Mouse (Mus musculus) left cerebral cortex, adult 11 months (tissue): ENCODE measurements around the gene Ipo4.
A peak's percentile ranks its signal among the peaks of the same experiment; 100 is the strongest.

ENCODE experiments used
- DNase-seq: peaks from one replicate; pipeline ENCODE4 v3.0.0; 2022; ENCODE audit warnings: low spot score

Ipo4 gene

DNA sequence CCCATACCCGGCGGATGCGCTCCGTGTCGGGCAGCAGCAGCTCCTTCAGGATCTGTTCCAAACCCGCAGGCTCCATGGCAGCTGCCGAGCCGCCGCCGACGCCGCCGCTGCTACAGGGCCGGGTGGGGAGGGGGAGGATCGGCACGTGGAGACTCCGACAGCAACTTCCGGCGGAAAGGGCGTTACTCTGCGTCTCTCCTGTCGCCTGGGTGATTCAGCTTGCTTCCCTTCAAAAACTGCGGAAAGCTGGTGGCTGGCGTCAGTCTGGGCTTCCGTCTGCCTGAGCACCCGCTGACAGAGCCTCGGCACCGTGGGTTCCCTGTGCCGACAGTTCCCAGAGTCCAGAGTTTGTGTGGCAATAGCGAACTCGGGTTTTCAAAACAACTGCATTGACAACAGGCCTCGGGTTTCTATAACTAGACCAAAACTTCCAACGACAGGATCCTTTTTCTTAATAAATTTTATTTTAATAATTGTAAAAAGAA, at the start of gene Ipo4:
TSS of gene Ipo4 (minus strand) at position 435 of the 485 bp plus-strand sequence.
- DNase-seq = peak; percentile 82

DNA sequence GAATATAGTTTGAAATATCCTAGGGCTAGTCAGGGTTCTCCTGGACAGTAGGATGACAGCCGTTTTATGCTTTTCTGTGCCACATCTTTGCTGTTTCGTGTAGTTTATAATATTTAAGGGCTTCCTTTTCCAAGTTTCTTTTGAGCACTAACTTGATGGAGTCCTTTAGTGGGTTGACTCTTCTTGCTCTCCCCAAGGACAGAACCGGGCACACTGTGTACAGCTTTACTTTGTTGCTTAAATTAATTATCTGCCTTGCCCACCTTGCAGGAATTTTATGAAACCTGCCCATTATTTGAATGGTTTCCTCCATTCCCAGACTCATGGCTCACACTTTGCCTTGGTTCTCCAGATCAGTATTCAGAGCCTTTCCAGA, 46.3 kb upstream of the Ipo4 start:
- no peak for DNase-seq

DNA sequence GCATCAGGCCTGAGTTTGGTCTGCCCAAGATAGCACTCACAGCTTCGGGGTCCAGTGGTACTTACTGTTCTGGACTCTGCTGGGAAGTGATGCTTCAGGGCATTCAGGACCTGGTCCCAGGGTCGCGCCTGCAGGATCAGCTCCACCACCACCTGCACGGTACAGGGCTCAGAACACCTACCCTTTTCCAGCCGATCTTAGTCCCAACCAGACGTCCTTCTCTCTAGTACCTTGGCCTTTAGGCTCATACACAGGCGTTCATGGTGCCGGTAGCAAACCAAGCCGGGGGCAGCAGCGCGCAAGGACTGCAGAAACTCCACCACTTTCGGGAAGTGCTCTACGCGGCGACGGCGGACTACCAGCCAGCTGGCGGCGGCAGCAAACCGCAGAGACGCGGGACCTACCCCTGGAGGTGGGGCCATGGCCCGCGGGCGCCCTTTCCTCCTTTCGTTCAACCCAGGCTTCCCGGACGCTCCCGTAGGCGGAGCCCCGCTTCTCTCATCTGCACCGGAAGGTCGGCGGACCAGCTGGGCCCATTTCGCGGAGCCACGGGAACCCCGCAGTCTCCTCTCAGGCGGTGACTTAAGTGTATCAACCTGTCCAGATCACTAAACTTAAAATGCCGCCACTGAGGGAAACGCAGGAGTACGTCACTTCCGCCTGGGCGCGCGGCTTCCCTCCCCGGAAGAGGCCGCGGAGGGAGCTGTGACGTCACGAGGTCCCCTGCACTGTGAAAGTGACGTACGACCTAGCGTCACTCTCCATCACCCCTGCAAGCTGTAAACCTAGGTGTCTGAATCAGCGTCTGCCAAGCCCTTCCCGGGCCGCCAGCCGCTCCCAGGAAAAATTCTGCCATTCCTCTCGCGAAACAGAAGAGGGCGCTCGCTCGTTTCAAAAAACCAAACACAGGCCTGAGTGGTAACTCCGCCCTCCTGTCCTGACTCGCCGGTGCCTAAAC, 45.7 kb upstream of the Ipo4 start, which contains the start of gene Tinf2:
TSS of gene Tinf2 (minus strand) at position 661 of the 958 bp plus-strand sequence.
- peak; percentile 96 for DNase-seq

DNA sequence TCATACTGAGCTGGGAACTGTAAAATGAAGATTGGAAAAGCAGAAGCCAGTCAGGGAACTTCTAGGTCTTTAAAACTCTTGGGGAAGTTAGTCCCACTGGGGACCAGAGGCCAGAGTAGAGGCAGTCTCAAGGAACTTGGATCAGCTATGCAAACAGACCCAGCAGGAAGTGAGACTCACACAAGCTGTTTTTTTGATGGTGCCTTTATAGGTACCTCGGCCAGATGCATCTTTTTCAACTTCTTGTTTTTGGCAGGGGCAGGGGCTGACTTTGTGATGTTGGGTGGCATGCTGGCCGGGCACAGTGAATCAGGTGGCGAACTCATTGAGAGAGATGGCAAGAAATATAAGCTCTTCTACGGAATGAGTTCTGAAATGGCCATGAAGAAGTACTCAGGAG, 41.9 kb upstream of the Ipo4 start:
- no peak for DNase-seq

DNA sequence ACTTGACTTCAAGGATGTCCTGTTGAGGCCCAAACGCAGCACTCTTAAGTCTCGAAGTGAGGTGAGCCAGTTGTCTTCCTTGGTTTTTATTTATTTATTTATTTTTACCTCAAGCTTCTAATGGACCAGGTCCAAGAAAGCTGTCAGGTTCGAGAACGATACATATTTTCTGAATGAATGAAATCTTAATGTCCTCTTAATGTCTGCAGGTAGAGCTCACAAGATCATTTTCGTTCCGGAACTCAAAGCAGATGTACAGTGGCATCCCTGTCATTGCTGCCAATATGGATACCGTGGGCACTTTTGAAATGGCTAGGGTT, 36.9 kb upstream of the Ipo4 start:
- DNase-seq = no peak

DNA sequence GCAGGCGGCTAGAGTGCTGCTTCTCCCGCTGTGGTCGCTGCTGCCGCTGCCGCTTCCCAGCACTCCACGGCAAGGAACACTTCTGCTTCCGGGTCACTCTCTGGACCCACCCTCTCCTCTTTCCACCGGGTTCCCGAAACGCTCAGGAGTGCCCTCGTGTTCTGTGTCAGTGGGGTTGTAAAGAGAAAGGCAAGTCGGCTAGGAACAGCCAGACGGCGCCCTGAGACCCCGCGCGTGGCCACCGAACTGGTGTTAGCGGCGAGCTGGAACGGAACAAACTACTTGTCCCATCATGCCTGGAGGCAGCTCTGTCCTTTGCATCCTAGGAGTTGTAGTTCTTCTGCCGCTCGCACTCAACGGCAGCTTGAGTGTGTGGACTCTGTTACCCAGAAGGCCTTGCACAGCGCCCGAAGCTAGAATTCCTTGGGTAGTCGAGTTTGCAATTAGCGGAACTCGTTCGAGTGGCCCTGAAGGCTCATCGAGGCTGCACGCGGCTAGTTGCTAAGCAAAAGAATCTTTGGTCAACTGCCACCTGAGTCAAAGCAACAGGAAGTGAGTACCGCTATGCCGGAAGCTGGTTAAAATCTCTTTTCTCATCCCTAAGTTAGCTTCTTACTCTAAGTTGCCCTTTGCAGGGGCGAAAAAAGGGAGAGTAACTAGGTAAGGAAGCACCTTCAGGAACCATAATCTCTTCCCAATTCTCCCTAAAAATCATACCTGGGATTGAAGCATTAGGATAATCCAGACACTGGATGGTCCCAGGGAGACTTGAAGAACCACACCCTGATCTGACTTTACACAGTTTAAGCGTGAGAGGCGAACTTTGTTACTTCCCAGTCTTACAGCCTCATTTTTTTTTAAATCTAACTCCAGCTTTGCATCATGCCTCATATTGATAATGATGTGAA, 36.3 kb upstream of the Ipo4 start, which contains the start of the genes Gmpr2 and Nedd8:
TSS of gene Gmpr2 (plus strand) at position 109 of the 908 bp plus-strand sequence.
TSS of gene Nedd8 (minus strand) at position 292 of the 908 bp plus-strand sequence.
- DNase-seq = peak; percentile 92

DNA sequence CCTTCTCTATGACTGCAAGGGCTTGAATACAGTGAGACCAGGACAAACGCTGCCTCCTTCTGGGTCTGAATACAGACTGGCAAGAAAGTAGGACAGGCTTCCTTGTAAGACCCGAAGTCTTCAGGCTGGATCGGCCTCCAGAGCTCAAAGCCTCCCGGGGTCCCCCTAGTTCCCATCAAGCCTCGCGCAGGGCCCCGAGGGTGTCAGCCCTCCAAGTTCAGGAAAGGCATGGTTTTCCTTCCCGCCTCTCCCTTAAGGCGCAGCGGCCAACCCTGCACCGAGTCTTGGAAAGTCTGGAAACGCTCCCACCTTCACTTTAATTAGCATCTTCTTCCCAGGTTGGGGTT, 35.7 kb upstream of the Ipo4 start:
- peak; percentile 33 for DNase-seq

DNA sequence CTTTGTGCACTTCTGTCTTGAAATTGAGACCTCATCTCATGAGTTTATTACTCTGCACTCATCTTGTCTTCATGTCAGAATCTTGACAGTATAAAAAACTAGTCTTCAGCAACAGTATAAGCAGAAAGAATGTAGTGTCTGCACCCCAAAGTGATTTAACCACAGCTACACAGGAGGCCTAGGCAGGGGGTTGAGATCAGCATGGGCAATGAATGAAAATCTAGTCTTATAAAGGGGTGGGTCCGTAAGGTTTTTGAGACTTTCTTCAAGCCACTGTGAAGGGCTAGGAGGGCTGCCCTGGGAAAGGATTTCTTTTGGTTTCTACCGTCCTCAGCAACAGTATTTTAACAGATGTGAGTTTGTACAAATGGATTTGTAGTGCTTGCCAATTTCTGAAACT, 24.9 kb upstream of the Ipo4 start:
- no peak for DNase-seq

DNA sequence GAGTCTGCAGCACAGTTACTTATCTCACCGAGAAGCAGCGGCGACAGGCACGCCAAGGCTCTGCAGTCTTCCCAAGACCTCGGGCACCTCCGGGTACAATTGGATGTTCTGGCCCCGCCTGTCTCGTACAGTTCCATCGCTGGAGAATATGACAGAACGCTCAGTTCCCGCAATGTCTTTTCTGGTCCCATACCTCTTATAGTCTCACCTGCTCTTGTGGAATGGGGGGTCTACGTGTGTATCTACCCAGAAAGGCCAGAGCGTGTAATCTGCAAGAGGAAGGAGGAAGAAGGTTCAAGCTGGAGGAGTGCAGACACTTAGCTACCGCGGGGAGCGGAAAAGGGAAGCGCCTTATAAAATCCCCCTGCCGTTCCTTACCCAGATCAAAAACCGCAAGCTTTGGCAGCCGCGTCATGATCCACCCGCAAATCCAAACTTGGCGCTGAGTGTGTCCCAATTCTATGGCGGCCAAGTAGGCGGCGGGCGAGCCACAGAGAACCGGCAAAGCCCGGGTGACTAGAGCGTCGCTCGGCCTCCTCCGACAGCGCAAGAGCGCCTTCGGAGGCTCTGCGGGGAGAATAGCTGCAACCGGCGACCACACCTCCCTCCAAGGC, 24.3 kb upstream of the Ipo4 start, which contains the start of gene Mdp1:
TSS of gene Mdp1 (minus strand) at position 549 of the 614 bp plus-strand sequence.
- DNase-seq = peak; percentile 64

DNA sequence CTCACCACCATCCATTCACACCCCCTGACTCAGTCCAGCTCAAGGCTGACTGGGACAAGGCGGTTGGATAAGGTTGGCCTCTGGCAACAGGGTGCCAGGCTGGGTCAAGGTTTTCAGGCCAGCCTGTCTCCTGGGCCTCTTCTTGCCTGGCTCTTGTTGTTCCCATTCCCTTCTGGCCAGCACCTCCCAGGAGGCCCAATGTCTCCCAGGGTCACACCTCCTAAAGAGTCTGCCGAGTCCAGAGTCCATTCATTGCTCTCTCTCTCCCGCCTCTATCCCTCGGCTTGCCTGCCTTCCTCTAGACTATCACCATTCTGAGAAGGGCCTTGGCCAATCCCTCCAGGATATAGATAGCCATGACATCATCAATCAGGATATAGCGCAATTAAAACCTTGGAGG, 22.3 kb upstream of the Ipo4 start:
- DNase-seq = no peak

DNA sequence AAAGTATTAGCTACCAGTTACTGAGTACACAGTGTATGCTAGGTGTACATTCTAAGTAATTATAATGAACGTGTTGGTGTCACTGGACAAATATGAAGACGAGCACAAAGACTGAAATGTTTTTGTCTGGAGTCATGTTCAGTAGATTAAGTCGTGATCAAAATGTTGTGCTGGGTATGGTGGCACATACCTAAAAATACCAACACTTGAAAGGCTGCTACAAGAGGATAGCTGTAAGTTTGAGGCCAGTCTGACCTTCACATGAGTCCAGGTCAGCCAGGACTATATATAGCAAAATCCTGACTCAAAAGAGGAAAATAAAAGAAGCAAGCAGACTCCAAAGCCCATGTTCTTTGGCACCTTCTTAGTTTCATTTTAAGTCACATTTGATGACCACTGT, 21.2 kb upstream of the Ipo4 start:
- DNase-seq = no peak

DNA sequence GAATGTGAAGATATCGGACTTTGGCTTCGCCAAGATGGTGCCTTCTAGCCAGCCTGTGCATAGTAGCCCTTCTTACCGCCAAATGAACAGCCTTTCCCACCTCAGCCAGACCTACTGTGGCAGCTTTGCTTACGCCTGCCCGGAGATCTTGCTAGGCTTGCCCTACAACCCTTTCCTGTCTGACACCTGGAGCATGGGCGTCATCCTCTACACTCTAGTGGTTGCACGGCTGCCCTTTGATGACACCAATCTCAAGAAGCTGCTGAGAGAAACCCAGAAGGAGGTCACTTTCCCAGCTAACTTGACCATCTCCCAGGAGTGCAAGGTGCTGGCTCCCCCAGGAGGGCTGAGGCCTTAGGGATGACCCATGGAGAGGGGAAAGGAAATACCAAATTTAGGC, 15.8 kb upstream of the Ipo4 start:
- no peak for DNase-seq

DNA sequence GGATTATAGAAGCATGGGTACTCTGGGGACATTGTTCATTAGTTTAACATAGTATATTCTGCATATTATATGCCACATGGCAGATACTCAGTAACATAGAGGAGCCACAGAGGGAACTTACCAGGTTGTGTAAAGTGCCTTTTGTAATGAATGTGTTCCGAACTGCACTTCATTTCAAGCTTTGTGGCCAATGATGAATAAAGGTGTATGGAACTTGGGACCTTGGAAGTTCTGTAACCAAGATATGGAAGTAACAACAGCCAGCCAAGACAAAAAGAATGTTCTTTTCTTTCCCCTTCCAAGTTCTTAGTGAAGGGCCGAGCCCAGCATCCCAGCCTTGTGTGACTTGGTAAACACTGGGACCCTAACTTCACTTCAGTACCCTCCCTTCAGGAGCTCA, 14.1 kb upstream of the Ipo4 start, which contains the start of gene Tssk4:
TSS of gene Tssk4 (plus strand) at position 301 of the 400 bp plus-strand sequence.
- DNase-seq = no peak

DNA sequence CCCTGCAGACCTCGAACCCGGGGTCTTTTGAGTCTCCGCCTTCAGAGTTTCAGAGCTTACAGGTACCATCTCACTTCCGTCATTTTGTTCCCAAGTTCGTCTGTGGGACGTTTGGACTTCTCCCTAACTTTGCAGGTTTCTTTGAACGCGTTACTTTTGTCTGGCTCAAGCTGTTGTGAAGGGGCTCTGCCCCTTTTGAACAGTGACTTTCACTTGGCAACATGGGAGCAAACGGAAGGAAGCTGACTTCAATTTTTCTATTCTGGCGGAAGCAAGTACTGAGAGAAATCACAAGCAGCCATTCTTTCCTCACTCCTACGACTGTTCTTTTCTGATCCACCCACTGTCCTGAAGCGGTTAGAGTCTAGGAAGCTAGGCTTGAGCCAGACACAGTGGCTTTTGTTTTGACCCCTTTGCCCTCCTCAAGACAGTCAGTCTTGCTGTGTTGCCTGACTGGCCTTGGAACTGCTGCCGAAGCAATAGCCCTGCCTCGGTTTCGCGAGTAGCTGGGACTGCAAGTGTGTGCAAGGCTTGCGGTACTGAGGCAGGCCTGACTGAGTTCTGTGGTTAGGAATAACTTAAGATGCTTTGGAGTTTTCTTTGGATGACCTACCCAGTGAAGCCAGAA, 8.6 kb upstream of the Ipo4 start:
- no peak for DNase-seq

DNA sequence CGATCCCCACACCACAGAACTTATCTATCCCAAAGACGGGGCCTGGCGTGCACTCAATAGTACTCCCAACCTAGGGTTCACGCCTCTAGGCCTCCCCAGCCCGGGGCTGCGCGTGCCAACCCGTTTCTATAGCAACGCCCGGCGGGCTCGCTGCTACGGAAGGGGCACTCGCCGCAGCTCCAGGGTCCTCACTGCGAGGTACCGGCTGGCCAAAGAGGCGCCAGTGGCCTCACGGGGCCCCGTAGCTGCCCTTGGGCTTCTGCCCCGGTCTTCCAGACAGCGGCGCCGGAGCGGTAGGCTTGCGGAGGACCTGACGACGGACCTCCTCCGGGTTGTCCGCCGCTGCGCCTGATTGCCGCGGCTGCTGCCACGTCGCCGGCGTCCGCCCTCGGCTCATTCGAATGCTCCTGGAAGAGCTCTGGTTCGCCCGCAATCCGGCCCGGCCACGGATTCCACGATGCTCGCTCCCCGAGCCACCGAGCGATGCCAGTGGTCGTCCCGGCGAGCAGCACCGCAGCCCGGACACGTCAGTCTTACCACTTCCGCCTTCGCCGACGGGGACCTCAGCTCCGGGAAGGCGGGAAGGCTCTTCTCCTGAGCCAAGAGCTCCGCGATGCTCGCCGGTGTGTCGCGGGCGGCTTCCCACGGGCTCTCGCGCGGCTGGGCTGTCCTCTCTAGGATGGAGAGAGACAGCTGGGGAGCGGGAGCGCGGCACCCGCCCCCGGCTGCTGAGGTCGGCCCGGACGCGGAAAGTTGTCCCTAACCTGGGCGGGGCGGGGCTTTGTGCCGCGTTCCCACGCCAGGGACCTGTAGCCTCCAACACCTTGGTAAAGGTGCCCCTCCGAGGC, 7.5 kb upstream of the Ipo4 start, which contains the start of gene Tm9sf1:
TSS of gene Tm9sf1 (minus strand) at position 747 of the 848 bp plus-strand sequence.
- peak; percentile 69 for DNase-seq

DNA sequence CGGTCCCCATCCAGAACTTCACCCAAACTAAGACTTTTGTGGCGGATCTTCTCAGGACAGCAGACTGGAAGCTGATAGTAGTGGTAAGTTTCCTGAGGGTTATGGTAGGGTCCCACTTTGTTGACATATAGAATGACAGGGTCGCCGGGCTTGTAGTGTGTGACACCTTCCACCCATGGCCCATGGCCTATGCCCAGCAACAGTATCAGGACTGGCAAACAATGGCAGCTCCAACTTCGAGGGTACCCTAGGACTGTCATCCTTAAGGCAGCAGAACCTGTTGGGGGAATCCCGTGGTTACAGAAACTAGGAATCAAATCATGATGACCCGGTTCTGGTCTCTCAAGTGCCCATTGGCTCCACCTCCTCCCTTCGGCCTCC, 6.9 kb upstream of the Ipo4 start:
- no peak for DNase-seq

DNA sequence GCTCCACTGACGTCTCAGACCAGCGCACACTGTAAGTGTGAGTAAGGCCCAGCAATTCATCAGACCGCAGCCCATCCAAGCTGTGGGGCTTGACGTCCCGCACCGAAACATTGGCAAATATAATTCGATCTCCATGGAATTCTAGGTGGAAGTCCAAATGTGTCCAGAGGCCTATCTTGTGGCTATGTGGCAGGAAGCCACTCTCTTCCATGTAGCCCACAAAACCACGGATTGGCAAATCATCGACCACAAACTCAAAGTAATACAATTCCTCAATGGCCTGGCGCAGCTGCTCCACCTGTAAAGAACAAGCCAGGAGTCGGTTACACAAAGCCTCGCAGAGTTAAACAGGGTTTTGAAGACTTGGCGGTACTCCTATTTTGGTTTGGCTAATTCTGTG, 5.5 kb upstream of the Ipo4 start:
- no peak for DNase-seq

DNA sequence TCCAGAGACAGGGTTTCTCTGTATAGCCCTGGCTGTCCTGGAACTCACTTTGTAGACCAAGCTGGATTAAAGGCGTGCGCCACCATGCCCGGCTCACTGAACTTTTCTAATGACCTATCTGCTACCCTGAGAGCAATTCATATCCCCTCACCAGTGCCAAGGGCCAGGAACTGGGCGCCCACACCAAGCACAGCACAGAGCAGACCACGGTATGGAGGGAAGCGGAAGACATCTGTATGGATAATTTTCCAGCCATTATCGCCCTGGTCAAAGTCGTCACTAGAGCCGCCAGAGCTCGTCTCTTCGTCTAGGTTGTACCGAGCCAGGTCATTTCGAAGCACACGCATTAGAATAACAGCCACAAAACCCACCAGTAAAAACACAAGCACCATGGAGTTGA, 5.1 kb upstream of the Ipo4 start:
- no peak for DNase-seq

DNA sequence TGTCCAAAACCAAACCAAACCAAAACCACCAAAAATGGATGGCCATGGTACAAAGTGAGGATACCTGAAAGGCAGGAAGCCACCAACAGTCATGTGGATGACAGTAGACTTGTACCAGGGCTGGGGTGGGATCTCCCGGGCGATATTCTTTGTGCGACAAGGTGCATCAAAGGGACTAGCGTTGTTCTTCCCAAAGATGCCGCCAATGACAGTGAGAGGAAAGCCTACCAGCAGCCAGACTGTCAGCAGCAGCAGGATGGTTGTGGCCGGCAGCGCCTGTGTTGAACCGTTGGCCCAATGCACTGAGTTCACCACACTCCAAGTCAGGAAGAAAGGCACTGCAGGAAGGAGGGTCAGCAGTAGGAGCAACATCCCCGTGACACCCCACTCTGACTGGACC, 2.0 kb upstream of the Ipo4 start, which contains the start of gene Gm49378:
TSS of gene Gm49378 (minus strand) at position 101 of the 400 bp plus-strand sequence.
- DNase-seq = no peak

DNA sequence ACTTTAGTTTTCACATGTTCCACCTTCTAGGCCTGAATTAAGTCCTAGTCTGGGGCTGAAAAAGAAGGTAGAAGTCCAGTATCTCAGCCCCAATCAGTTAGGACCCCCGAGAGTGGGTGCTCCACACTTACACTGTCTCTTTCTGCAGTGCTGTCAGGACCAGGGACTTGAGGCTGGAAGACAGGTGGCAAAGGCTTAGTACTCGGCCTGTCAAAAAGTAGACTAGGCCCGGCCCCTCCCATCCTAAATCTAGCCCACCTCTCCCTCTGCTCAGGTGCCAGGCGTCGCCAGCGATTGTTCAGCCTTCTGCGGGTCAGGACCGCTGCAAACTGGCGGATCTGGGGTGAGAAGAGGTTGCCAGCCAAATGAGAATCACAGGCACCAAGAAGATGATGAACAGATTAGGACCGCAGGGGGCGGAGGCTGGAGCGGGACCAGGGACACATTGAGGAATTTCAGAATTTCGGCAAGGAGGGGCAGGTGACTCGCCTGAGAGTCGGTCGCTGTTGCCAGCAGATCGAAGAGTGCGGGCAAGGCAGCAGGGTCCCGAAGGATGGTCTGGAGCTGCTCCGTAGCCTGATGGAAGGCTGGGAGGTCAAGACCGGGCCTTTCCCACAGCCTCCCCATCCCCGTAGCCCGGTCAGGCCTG, 759 bp downstream of the Ipo4 start:
- no peak for DNase-seq
